Mouse (Mus musculus): ENCODE results near the gene Adgrf1.

Gene Adgrf1

DNA sequence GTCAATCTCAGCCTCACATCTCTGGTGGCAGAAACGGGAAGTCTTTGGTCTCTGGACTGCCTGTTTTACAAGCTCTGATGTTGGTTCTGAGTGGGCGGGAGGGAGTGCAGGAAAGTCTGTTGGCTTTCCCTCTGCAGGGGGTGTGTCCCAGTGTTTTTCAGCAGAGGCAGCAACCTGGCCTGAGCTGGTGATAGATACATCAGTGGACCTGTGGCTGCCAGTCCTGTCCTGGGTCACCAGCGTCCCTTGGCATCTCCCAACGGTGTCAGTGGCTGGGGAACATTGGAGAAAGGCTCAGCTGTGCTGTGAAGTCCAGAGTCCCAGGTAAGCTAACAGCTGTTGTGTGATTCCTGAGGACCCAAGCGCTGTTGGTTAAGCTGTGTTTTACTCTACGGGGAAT is at the start of gene Adgrf1:
Gene Adgrf1, plus strand, starts transcription at position 169 of the 400 bp plus-strand sequence.
- CTCF ChIA-PET, result no interaction called here

DNA sequence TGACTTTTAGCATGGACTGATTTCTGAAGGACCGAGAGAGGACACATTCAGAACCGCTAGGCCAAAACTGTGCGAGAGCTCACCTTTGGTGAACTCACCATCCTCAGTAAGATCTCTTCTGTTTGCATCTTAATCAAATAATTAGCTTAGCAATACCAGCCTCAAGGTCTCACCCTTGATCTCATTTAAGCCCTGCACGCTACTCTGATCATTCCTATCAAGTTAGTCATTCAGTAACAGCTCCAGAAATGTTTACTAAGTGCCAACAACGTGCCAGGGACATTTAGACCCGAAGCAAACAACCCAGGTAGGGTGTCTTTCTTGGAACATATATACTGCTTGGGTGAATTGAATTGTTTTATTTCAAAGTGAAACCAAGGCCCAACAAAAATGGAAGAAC is 44.0 kb upstream of the Adgrf1 start:
- CTCF ChIA-PET, result interaction anchor here (0.6 kb wide), 1 partner anchor 202 kb away, joined by 4 read pairs; no protein-coding TSS in a partner anchor

DNA sequence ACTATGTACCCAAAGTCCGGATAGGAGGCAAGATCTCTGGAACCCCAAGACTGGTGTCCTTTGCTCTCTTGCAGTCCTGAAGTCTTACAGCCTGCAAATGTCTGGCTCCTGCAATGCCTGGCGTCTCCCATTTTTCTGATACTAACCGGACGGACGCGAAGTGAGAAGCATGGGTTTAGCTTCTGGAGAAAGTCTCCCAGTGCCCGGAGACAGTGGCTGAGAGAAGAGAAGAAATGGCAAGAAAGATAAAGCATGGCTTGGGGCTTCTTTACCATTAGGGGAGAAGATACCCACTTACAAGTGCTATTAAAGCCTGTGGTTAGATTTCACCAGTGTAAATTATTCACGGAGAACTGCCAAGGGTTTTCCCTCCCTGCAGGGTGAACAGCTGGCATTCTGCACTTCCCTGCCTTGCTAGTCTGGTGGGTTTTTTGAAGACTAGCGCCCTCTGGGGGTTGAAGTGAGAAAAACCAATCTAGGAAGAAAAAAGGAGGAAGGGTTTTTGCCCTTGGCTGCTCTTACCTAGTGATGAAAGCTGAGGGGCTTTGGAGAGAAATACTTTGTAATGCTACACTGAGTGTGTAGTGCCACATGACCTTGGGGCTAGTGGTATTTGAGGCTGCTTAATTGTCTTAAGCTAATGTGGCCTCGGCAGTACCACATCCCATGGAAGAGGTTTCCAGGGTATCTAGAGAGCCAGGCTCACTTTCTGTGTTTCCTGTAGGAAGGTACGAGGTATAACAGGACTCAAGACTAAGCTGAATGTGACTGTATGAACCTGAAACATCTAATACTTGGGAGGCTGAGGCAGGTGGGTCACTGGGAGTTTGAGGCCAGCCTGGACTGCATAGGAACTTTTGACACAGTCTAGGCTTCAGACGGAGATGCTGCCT is 40.3 kb upstream of the Adgrf1 start:
- CTCF ChIA-PET, result no interaction called here

DNA sequence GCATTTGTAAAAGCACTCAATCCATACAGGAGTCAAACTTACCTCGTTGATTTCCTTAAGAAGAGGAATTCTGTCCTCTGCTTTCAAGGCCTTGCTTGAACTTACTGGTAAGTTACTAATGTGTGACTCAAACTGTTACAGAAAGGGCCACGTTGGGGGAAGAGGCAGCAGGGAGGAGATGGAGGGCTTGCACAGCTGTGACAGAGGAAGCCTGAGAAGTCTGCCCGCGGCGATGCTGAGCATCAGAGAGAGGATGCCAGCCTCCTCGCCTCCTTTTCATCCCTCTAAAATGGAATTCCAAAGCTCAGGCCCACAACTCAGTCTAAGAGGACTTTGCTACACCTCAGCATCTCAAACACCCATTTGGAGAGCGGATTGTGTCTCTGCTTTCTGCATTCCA is 39.3 kb upstream of the Adgrf1 start:
- CTCF ChIA-PET, result interaction anchor here (0.5 kb wide), 1 partner anchor 235 kb away, joined by 3 read pairs; no protein-coding TSS in a partner anchor

DNA sequence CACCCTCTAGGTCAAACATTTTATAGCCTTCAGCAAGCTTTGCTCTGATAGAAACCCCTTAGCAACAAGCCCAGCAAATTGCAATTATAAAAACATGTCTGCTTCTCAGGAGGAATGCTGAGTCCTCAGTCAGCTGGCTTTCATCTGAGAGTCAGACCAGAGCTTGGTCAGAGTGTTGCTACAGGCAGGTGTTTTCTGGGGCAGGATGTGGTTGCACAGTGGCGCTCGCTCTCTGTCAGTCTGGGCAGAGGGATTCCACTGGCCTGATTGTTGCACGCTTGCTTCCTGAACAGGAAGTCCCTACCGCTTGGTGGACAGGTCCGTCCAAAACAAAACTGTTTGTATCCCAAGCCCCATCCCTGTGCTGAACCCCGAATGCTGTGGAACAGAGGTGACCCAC is 37.4 kb upstream of the Adgrf1 start:
- CTCF ChIA-PET, result no interaction called here

DNA sequence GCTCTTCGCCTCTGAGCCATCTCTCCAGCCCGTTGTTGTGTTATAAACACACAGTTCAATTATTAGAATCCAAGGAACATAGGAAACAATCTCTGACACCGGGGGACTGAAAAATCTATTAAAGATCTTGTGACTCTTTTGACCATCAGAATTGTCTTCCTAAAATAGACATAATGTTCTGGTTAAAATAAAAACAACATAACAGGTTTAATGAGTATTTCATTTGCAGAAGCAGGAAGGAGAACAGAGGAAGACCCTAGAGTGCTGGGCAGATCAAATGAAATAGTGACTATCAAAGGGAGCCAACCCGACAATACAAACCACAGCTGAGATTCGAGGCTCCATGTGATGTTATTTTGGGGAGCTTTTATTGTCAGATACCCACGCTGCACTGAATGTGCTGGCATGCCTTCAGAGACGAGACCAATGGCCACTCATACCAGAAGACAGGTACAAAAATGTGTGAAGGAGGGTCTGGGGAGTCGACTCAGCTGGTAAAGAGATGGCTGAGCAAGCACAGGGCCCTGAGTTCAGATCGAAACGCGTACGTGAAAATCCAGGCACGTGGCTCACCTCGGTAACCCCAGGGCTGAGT is 33.4 kb upstream of the Adgrf1 start:
- CTCF ChIA-PET, result interaction anchor here (0.6 kb wide), 1 partner anchor 204 kb away, joined by 3 read pairs; no protein-coding TSS in a partner anchor

DNA sequence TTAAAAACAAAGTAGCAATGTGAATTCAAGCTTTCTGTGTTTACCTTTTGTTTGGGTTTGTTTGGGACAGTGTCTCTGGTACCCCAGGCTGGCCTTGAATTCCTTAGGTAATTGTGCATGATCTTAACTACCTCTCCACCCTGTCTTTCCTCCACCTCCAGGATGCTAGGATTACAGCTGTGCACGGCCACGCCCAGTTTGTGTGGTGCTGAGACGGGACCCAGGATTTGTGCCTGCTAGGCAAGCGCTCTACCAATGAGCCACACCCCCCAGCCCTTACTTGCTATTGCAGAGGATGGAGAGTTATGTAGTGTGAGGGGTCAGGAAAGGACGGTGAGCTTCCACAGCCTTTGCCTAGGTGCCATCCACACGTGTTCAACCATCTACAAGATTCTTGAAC is 31.1 kb upstream of the Adgrf1 start:
- CTCF ChIA-PET, result interaction anchor here (0.6 kb wide), 1 partner anchor 100 kb away, joined by 4 read pairs; no protein-coding TSS in a partner anchor

DNA sequence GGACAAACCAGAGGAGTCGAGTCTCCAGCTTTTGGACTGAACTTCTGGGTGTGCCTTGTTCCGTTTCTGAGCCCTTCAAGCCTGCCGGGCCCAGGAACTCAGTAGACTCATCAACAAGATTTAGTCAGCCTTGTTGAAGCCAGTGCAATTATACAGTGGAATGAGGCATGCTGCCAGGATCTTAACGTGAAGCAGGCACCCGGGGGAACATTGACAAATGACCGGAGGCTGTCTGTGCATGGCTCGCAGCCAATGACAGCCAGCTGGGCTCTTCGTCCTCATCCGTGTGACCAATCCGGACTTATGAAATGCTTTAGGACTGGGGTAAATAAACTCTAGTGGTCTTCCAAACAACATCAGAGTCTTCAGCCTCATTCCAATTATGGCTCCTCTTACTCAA is 29.0 kb upstream of the Adgrf1 start:
- CTCF ChIA-PET, result interaction anchor here (0.6 kb wide), 1 partner anchor 21 kb away, joined by 4 read pairs; no protein-coding TSS in a partner anchor

DNA sequence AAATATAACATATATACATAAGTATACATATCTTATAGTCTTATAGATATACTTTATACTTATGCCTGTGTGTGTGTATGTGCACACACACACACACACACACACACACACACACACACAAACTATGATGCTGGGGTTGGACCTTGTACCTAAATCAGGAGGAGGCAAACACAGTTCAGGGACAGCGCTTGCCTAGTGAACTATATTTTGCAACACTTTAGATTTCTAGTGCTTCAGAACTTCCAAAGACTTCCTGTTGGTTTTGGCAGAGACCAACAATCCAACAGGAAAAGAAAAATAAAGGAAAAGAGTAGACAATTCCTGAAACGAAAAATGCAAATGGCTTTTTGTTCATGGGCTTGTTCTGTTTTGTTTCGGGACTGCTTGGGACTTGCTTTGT is 27.5 kb upstream of the Adgrf1 start:
- CTCF ChIA-PET, result no interaction called here

DNA sequence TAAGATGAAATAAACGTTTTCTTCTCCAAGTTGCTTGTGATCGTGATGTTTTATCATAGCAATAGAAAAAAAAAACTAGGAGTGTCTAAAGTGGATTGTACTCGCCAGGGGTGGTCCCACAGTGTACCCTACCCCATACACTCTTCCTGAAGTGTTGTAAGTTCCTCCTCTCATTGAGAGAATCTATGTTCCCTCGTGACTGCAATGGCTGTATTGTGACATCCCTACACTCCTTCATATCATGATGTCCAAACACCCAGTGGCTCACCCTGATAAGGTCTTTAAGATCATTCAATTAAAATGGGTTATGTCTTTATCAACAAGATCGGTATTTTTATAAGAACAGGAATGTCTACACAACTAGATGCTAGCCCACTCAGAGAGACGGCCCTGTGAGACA is 24.8 kb upstream of the Adgrf1 start:
- CTCF ChIA-PET, result interaction anchor here (0.6 kb wide), 1 partner anchor 18 kb away, joined by 5 read pairs; no protein-coding TSS in a partner anchor

DNA sequence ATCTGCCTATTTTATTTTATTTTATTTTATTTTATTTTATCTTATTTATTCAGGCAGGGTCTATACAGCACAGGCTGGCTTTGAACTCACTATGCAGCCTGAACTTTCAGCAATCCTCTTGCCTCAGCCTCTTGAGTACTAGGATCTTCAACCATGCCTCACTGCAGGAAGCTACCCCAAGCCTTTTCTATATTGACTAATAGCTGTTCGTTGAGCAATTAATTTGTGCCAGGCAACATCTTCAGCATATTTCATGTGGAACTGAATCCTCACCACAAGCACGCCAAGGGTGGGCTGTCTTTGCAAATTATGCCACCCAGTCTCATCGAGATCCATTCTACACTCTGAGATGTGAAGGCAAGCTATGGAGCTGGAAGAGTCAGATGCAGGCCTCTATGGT is 22.9 kb upstream of the Adgrf1 start:
- CTCF ChIA-PET, result no interaction called here

DNA sequence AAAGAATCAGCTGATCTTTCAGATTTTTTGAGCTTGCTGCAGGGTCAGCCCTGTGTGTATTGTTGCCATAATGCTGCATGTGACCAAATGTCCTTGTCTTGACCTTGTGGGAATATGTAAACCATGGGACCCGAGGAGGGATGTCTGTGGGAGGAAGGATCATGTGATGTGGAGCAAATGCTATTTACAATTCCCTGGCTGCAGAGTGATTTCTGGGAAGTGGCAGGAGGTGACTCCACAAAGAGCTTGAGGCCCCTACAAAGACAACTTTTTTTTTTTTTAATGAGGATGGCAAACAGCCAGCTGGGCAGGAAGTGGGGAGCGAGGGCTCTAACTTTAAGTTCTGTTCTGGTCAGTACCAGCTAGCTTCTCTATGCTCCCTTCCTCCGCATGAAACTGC is 20.5 kb upstream of the Adgrf1 start:
- CTCF ChIA-PET, result no interaction called here

DNA sequence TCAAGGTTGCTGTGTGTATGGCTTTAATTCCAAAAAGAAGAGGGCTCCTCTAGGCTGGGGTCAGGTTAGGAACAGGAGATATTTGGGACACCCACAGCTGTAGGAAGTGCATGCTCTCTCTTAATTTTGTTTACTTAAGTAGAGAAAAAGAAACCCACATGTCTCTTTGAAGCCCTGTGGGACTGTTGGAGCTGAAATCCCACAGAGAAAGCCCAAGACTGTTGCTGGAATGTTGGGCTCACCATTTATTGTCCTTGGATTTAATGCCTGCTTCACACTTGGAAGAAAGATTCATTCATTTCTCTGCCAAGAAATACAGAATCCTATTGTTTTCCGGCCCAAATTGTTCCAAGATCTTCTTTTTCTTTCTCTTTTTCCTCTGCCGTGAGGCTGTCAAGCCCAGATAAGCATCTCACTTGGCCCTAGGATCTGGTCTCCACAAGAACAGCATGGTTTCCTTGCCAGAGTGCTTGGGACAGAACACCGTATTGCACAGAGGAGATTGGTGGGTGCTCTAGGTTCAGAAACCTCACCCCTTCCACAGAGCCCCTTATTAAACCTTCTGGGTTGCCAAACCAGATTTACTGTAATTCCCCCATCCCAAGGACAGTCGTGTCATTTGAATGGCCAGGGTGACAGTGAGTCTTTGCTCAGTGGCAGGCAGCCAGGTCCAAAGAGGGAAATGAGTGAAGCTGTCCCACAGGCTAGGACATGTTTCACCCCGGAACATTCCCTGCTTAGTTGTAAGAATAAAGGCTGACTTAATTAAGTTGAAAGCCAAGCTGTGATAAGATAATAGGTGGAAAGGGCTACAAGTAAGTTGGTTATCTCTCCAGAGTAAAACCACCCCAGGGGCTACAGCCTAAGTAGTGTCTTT is 18.6 kb upstream of the Adgrf1 start:
- CTCF ChIA-PET, result no interaction called here

DNA sequence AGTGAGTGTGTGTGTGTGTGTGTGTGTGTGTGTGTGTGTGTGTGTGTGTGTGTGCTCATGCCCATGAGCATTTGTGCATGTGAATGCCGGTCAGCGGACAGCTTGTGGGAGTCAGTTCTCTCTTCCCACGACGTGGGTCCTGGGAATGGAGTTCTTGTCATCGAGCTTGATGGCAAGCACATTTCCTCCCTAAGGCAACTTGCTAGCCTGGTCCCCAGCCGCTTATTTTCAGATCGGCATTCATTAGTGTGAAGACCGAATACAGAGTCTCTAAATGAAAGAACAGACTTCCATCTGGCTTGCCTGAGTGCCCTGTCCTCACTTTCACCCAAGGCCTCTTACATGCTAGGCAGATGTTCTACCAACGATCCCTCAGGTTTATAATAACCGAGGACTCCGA is 17.3 kb upstream of the Adgrf1 start:
- CTCF ChIA-PET, result no interaction called here

DNA sequence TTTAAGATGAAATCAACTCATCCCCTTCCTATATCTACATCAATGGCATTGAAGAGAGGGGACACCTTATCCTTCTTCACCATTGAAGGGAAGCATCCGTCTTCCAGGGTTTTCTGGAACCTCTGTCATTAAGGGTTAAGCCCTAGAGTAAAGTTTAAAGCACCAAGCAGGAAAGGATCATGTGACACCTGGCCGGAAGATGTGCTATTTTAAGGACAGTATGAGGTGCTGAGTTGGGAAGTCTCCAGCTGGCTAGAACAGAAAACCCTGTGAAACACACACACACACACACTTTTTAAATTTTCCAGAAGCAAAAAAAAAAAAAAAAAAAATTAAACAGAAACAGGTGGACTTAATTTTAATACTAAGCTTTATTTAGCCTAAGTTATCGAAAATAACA is 15.9 kb upstream of the Adgrf1 start:
- CTCF ChIA-PET, result interaction anchor here (0.5 to 0.7 kb wide), 3 partner anchors 23 to 408 kb away, joined by 3 to 14 read pairs (median 5); no protein-coding TSS in a partner anchor

DNA sequence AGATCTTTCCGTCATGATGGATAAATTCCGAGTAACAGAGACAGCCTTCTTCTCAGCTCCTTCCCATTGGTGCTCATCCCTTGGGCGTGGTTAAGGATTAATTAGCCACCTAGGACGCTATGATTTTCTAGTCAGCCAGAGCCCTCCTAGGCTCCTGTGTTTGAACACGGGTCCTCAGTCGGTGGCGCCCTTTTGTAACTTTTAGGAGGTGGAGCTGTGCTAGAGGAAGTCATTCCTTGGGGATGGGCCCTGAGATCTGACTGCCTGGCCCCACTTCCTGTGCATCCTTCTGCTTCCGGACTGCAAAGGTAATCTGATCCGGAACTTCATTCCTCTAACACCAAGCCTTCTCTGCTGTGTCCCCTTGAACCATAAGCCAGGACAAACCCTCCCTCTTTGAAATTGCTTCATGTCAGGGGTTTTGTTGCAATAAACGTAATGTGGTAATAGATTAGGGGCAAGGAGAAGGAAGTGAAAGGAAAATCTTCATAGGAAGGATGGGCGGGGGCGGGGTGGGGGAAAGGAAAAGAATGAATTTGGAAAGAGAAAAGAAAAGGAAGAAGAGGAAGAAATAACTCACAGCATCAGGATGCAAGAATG is 13.5 kb upstream of the Adgrf1 start:
- CTCF ChIA-PET, result interaction anchor here (0.6 kb wide), 1 partner anchor 68 kb away, joined by 5 read pairs; no protein-coding TSS in a partner anchor

DNA sequence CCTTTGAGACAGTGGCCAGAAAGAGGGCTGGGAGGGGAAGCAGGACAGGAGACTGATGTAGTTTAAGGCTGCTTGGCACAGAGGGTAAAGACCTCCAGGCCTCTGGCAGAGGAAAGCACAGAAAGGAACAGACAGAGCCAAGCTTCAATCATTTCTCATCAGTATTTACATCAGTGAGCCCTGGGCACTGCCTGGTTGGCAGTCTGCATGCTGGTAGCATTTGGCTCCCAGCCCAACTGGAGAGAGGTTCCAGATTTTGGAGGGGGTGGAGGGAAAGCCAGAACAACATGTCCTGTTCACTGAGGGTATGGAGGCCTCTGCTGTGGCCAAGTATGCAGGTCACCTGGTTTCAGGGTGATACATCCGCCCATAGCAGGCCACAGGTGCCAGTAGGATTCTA is 12.4 kb upstream of the Adgrf1 start:
- CTCF ChIA-PET, result no interaction called here

DNA sequence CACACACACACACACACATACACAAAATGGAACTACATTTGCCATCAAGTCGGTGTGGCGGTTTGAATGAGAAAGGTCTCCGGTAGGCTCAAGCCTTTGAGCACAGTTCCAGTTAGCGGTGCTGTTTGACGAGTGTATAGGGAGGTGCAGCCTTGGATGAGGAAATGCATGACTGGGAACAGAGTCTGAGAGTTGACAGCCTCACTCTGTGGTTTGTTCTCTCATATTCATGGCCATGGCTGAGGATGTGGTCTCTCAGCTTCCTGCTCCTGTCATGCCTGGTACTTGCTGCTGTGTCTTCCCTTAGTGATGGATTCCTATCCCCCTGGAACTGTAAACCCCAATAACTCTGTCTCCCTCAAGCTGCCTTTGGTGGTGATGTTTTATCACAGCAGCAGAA is 8.2 kb upstream of the Adgrf1 start:
- CTCF ChIA-PET, result interaction anchor here (0.6 kb wide), 1 partner anchor 21 kb away, joined by 4 read pairs; no protein-coding TSS in a partner anchor

DNA sequence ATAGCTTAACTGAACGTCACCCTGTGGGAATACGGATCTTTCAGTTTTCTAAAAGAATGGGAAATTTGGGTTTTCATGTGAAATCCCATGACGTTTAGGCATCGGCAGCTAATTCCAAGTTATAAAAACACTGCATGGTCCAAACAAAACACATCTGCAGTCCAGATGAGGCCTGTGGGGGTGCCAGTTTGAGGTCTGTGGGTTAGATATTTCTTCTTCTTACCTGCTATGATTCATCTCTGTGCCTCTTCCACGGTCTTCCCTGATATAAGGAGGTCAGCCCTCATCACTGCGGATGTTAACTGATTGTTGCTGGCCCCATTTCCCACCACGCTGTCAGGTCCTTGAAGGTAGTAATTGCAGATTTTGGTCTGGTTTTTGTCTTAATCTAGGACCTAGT is 5.4 kb upstream of the Adgrf1 start:
- CTCF ChIA-PET, result no interaction called here

DNA sequence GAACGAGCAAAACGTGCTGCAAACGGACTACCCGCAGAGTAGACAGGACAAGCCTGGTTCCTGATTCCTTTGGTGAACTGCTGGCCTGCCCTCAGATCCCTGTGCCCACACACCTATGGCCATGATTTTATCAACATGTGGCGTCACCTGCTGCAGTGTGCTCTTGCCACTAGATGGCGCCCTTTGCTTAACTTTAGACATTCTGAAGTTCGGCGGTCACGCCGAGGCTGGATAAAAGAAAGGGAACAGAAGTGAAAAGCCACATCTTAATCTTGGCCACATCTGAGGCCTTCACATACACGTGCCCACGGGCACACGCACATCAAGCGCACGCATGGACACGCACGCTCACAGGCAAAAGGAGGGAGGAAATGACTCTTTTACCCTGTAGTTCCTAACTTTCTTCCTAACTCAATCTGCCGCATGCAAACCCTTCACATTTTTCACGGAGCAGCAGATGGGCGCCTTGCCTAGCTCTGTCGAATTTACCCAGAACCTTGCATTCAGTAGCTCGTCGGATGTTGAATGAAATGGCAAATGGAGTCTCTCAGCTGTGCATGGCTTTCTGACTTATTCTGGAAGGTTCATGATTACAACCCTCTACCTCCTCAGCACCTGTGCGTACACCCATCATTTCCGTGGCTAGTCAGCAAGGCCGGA is 4.8 kb upstream of the Adgrf1 start:
- CTCF ChIA-PET, result interaction anchor here (0.9 kb wide), 1 partner anchor 195 kb away, joined by 3 read pairs; no protein-coding TSS in a partner anchor

DNA sequence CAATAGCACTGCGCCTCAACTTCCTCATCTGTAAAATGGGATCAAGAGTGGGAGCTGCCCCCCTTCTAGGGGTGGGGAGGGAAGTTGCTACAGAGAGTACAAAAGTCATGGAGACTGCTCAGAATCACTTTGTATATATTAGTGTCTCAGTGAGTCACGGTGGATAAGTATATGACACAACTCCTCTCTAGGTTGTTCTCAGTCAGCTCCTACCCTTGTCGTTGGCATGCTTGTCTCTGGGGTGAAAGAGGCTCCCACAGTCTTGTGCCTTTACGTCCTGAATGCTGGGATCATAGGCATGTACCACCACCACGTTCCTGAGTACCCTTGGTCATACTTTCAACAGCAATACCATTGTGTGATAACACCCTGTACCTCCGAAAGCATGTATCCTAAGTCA is 4.2 kb upstream of the Adgrf1 start:
- CTCF ChIA-PET, result interaction anchor here (0.9 kb wide), 1 partner anchor 195 kb away, joined by 3 read pairs; no protein-coding TSS in a partner anchor

Data from spleen, embryonic (tissue).